Mouse (Mus musculus): ENCODE measurements at regions not wholly inside any gene's neighbourhood (a gene's known extent, or its start where the extent isn't known, plus 50 kb on each side); places are given as distances from the start of the nearest gene placed in this dataset.

DNA sequence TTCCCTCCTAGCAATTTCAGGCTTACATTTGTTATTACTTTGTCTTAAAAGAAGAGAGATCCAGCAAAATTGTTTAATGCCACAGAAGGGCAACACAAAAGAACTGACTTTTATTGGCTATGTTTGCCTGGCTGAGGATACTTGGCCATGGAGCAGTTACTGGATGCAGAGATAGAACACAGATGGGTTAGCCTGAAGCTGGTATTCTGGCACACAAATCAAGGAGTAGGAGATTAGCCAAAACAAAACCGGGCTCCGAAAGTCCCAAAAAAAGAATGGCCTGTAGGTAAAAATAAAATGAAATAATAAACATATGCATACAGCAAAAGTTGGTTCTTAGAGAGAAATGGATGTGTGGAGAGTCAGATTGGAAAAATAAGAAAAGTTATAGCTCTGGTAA lies 78.2 kb upstream of the Tmtc2 start:
- Histone ChIP-seq H3K9ac (ENCODE audit: low read length) (no peak overlapping the region), H3K27ac (ENCODE audit: low read depth, low read length) (no peak overlapping the region), H3K36me3 (ENCODE audit: control insufficient read depth, insufficient read depth, low read length) (no peaks in the 10 kb centered on the region), H3K4me1 (ENCODE audit: control insufficient read depth, insufficient read depth, low read length) (no peaks in the 10 kb centered on the region), H3K27me3 (replicated peaks; ENCODE audit: control insufficient read depth, insufficient read depth, low read length) (no peaks in the 10 kb centered on the region), H3K9me3 (replicated peaks; ENCODE audit: control insufficient read depth, low read length) (no peaks in the 10 kb centered on the region), H3K4me2 (ENCODE audit: low read length) (no peak overlapping the region), H3K4me3 (ENCODE audit: low read depth, low read length) (no peak overlapping the region)
- WGBS: 94% methylated on average over 2 of the region's 2 CpGs
- ATAC-seq (no peak), DNase-seq (ENCODE audit: low spot score) (no peak)

DNA sequence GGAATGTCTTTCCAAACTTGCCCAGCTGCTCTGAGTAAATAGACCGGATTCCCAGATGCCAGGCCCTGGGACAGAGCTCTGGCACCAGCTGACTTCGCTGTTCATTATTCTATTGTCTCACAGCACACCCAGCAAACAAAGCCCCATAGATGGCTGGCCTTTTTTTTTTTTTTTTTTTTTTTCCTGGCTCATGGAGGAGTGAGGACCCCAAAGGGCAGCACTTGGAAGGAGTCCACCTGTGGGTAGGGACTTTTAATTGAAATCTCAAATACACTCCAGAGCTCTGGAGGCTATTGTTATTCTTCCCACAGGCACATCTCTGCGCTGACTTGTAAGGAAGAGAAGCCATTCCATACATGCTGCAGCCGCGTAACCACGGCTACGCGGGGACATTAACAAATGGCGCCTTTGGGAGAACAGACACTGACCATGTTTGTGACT lies 64.8 kb upstream of the Tmtc2 start:
- no peak overlapping the region for H3K27ac ChIP-seq (ENCODE audit: low read depth, low read length)
- WGBS: 78% methylated on average over 9 of the region's 9 CpGs
- H3K4me1 ChIP-seq (ENCODE audit: control insufficient read depth, insufficient read depth, low read length): no peaks in the 10 kb centered on the region
- peak; percentile 64 for DNase-seq (ENCODE audit: low spot score)
- no peaks in the 10 kb centered on the region for H3K27me3 ChIP-seq (replicated peaks; ENCODE audit: control insufficient read depth, insufficient read depth, low read length)
- H3K4me2 ChIP-seq (ENCODE audit: low read length): no peak overlapping the region
- no peak overlapping the region for H3K4me3 ChIP-seq (ENCODE audit: low read depth, low read length)
- H3K9ac ChIP-seq (ENCODE audit: low read length): no peak overlapping the region
- no peaks in the 10 kb centered on the region for H3K9me3 ChIP-seq (replicated peaks; ENCODE audit: control insufficient read depth, low read length)
- peak; percentile 88 for ATAC-seq
- no peaks in the 10 kb centered on the region for H3K36me3 ChIP-seq (ENCODE audit: control insufficient read depth, insufficient read depth, low read length)

DNA sequence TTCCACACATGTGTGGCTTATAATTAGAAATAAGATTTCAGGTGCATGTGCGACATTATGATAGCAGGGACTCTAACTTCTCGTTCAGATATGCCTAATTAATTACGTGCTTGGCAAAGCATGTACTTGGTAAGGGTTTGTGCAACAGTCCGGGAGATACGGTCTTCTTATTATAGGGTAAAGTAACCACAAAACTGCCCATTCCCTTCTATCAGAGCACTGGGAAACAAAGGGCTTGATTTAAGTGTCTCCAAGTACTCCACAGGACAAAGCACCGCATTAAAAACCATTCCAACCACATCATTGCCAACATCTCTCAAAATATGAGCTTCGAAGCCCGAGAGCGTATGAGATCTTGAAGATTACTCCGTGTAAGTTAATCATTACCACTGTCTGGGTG lies 64.2 kb upstream of the Tmtc2 start:
- no peaks in the 10 kb centered on the region for H3K4me1 ChIP-seq (ENCODE audit: control insufficient read depth, insufficient read depth, low read length)
- DNase-seq (ENCODE audit: low spot score): peak; percentile 34
- H3K9ac ChIP-seq (ENCODE audit: low read length): no peak overlapping the region
- H3K4me2 ChIP-seq (ENCODE audit: low read length): no peak overlapping the region
- no peak overlapping the region for H3K27ac ChIP-seq (ENCODE audit: low read depth, low read length)
- no peak overlapping the region for H3K4me3 ChIP-seq (ENCODE audit: low read depth, low read length)
- 72% methylated on average over 10 of the region's 10 CpGs for WGBS
- peak; percentile 40; the same call in 1 of the 2 replicates for ATAC-seq
- H3K27me3 ChIP-seq (replicated peaks; ENCODE audit: control insufficient read depth, insufficient read depth, low read length): no peaks in the 10 kb centered on the region
- H3K9me3 ChIP-seq (replicated peaks; ENCODE audit: control insufficient read depth, low read length): no peaks in the 10 kb centered on the region
- no peaks in the 10 kb centered on the region for H3K36me3 ChIP-seq (ENCODE audit: control insufficient read depth, insufficient read depth, low read length)

DNA sequence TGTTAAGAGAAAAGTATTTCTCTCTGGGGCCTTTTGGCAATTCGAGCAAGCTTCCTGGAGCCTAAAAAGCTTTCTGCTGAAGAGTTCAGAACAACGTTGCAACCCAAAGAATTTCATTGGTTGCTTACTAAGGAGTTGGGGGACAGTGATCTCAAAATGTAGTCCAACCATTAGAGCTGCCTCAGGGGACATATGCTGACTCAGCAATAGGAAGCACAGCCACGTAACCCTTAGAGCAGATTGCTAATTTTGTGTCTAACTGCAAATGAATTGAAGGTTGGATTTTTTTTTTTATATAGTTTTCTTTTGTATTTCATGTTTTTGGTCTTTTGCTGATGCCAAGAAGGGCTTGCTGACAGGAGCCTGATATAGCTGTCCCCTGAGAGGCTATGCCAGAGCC lies 52.6 kb upstream of the Tmtc2 start:
- Histone ChIP-seq H3K36me3 (ENCODE audit: control insufficient read depth, insufficient read depth, low read length) (no peaks in the 10 kb centered on the region), H3K4me2 (ENCODE audit: low read length) (no peak overlapping the region), H3K4me1 (ENCODE audit: control insufficient read depth, insufficient read depth, low read length) (no peaks in the 10 kb centered on the region), H3K27me3 (replicated peaks; ENCODE audit: control insufficient read depth, insufficient read depth, low read length) (no peaks in the 10 kb centered on the region), H3K27ac (ENCODE audit: low read depth, low read length) (no peak overlapping the region), H3K9ac (ENCODE audit: low read length) (no peak overlapping the region), H3K4me3 (ENCODE audit: low read depth, low read length) (no peak overlapping the region), H3K9me3 (replicated peaks; ENCODE audit: control insufficient read depth, low read length) (no peaks in the 10 kb centered on the region)
- DNase-seq (ENCODE audit: low spot score): no peak
- ATAC-seq: no peak
- WGBS: 82% methylated on average over 3 of the region's 3 CpGs

DNA sequence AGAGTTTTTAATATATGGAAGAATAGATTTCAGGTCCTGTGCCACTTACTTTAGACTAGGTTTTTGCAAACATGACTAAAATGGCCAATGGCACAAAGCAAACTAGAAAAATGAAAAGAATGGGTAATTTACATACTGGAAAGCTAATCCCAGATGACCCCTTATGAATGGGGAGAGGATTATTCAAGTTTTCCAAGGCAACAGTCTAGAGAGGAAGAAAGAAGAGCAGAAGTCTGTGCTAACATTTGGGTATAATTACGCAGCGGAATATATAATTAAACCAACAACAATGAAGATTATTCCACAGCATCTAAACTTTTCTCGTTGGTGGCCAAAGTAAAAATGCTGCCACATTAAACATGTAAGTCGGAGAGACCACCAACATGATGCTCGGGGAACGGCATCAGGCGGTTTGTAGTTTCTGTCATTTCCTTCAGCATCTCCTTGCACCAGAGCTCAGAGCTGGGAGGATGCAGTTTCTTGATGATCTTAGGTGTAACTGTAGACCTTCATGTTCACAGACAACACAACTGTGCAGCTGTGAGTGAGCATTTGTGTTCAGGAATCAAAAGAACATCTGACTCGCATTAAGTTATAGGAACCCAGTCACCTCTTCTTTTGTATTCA lies 51.2 kb upstream of the Tmtc2 start:
- DNase-seq (ENCODE audit: low spot score): no peak
- Histone ChIP-seq H3K27ac (ENCODE audit: low read depth, low read length) (no peak overlapping the region), H3K4me2 (ENCODE audit: low read length) (no peak overlapping the region), H3K9ac (ENCODE audit: low read length) (no peak overlapping the region), H3K27me3 (replicated peaks; ENCODE audit: control insufficient read depth, insufficient read depth, low read length) (no peaks in the 10 kb centered on the region), H3K4me3 (ENCODE audit: low read depth, low read length) (no peak overlapping the region), H3K4me1 (ENCODE audit: control insufficient read depth, insufficient read depth, low read length) (no peaks in the 10 kb centered on the region), H3K36me3 (ENCODE audit: control insufficient read depth, insufficient read depth, low read length) (no peaks in the 10 kb centered on the region), H3K9me3 (replicated peaks; ENCODE audit: control insufficient read depth, low read length) (no peaks in the 10 kb centered on the region)
- ATAC-seq: no peak
- WGBS: 67% methylated on average over 8 of the region's 8 CpGs

Data from forebrain, embryonic 14.5 days (tissue).